Mouse (Mus musculus) thymus, adult 2 months (tissue): ENCODE data around the gene Aars.

Experiments
- CTCF ChIP-seq: fragments of 200-500 bp; IDR thresholded peaks from 2 replicates; pipeline ENCODE4 v1.5.1; 2012; ENCODE audit warnings: mild to moderate bottlenecking, control low read depth, low read length, moderate library complexity, borderline replicate concordance; ENCODE audit not compliant: control insufficient read depth, poor library complexity, insufficient read depth; ENCODE audit errors: extremely low read depth
- POLR2A ChIP-seq: fragments of 200-500 bp; IDR thresholded peaks from 2 replicates; pipeline ENCODE4 v1.6.1; 2012; ENCODE audit warnings: mild to moderate bottlenecking, low read length, control low read depth, moderate library complexity; ENCODE audit not compliant: control insufficient read depth, poor library complexity, insufficient read depth; ENCODE audit errors: extremely low read depth

GRCm38 (mm10) chr8:111062072-111062757 is 29.3 kb downstream of the Aars start:
- TF ChIP-seq POLR2A (no peak), CTCF (no peak)
